Mouse (Mus musculus): ENCODE data around the gene Zfp872.
"Not testable (repeated sequence)": the region's sequence is repeated elsewhere in the genome, so short reads cannot be mapped to it uniquely, and the experiment has no call there.

The Zfp872 gene

DNA sequence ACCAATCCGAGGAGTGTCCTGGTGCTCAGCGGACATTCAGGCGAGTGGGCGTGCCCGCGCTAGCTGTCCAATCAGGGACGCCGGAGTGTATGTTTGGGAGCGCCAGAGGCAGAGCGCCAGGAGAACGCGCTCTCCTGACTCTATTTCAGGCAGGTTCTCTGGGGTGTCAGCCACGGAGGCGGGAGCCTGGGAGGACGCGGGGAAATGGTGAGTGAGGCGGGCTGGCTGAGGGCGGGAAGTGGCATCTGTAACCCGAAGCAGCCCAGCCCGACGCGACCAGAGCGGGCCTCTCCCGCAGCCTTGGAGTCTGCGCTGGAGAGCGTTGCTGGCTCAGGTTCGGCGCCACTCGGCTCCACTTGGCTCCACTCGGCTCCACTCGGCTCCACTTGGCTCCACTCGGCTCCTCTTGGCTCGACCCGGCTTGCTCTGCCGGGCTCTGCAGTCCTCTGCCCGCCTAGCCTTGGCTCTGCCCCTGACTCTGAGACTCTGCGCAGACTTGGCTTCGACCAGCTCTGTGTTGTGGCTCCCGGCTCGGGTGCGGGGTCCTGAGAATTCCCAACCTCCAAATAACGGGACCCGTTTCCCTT, at the start of gene Zfp872:
Gene Zfp872 (plus strand): TSS at position 66 of the 587 bp plus-strand sequence.
- in situ Hi-C loops (cut with MboI, MseI), result no loop called here

DNA sequence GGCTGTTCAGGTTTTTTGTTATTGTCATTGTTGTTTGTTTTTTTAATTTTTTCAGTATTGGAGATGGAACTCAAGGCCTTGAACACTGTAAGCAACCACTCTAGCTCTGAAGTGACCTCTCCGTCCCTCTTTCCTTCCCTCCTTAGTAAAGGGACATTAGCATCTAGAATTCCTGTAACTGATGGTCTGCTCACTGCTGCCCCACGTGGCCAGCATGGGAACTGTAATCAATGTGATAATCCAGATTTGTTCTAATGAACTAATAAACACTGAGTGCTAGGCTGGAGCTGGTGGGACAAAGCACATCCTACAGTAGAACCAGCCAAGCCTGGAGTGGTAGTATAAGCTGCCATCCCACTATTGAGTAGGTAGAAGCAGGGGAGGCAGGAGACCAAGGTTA, 49.4 kb upstream of the Zfp872 start:
- in situ Hi-C loops (cut with MboI, MseI), result no loop called here

DNA sequence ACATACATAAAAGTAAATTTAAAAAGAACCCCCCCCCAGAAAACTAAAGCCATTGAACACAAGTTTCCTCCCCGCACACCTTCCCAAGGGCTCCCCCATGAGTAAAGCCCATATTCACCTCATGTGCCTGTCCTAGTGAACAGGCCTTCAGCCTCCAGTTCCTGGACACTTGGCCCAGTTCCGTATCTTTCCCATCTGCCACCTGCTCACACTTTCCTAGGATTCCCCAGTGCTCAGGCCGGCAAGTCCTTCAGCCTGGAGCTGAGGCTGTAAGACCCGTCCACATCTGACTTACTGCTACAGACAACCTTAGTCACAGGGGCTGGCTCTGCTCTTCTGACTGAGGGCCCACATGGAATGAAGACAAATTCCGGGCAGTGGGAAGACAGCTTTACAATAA, 48.1 kb upstream of the Zfp872 start:
- in situ Hi-C loops (cut with MboI, MseI), result loop anchor here (5.0 kb wide), 1 partner anchor 162 kb away; no protein-coding TSS in a partner anchor

DNA sequence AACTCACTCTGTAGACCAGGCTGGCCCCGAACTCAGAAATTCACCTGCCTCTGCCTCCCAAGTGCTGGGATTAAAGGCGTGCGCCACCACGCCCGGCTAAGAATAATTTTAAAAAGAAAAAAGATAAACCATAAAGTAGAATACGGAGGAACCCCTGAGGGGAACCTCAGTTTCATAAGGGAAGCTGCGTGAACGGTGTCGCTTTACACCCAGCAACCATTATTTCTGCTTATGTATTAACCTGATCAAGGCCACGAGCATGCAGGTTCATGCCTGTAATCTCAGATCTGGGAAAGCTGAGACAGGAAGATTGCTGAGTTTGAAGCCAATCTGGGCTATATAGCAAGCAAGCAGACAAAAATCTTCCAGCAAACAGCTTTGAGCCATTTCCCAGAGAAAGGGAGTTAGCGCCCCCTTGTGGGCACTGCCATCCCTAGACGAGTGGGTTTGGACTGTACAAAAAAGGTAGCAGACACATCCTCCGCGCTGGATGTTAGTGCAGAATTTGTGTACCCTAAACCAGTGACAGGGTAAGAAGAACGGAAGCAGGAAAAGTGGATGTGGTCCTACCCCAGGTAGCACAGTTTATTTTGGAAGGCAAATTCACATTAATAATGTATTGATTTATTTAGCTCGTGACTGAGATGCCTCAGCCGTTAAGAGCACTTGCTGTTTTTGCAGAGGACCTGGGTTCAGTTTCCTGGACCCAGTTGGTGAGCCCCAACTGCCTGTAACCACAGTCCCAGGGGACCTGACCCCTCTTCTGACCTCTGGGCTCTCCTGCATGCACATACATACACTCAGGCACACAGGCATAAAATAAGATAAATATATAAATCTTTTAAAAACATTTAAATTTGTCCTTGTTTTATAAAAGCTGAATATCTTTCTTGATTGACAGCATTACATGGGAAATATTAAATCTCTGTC, 44.5 kb upstream of the Zfp872 start:
- in situ Hi-C loops (cut with MboI, MseI), result loop anchor here (5.0 kb wide), 1 partner anchor 166 kb away; no protein-coding TSS in a partner anchor

DNA sequence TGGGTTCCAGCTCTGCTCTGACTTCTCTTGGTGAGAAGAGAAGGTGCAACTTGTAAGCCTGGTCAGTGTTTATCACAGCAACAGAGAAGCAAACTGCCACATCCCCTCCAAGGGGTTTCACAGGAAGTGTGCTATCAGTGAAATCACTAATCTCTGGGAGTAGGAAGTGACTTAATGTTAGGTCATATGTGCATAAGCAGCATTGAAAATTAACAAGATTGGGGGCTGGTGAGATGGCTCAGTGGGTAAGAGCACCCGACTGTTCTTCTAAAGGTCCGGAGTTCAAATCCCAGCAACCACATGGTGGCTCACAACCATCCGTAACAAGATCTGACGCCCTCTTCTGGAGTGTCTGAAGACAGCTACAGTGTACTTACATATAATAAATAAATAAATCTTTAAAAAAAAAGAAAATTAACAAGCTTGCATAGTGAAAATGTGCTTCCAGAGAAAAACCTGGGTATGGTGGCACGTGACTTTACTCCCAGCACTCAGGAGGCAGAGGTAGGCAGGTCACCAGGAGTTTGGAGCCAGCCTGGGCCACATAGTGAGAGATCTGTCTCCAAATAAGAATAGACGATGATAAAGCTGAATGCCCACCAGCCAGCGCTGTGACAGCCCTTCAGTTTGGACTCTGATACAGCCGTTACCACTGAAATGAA, 43.5 kb upstream of the Zfp872 start:
- in situ Hi-C loops (cut with MboI, MseI), result loop anchor here (5.0 kb wide), 1 partner anchor 167 kb away; no protein-coding TSS in a partner anchor

DNA sequence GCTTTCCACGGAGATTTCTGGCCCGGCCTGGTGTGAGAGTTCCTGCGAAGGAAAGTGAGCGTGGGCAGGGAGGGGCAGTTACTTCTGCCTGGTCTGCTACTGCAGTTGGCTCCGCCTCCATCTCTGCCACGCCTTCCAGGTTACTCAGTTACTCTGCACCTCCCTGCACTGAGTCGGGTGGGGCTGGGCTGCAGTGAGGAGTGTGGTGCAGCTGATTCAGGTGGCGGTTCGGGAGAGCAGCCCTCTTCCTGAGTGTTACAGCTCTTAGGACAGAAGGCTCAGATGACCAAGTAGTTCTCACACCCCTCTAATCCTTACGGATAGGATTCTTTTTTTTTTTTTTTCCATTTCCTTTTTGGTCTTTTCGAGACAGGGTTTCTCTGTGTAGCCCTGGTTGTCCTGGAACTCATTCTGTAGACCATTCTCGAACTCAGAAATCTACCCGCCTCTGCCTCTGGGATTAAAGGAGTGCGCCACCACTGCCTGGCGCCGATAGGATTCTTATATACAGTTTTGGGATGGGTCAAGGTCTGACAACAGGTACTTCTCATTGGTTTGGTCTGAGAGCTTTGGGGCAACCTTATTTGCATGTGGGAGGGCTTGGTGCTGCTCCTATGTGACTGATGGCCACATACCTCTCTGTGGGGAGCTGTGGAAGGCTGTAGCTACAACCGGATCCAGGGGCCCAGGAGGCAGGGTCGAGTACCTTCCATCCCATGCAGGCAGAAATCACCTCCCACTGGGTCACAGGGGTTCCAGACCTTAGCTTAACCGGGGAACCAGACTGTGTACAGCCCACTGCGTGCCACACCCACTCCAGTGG, 38.3 kb upstream of the Zfp872 start:
- in situ Hi-C loops (cut with MboI, MseI), result loop anchor here (5.0 kb wide), 1 partner anchor 82 kb away; no protein-coding TSS in a partner anchor

DNA sequence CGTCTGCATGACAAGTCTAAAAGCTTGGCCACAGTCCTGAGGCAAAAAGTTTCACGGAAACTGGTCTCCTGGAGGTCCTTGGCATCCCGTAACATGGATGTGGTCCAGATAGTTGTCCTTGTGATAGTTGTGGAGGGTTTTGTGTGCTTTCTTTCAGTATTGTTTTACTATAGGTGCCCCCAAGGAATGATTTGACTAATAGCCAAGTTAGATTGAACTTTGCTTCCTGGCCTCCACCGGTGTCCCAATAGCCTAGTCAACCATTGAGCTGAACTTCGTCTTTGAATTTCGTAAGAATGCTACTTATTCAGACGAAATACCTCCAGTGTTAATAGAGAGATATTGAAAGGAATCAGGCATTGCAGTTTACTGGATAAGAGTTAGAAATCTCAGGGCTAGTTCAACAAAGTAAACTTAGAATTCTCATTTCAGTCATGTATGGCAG, 37.6 kb upstream of the Zfp872 start:
- in situ Hi-C loops (cut with MboI, MseI), result not testable (repeated sequence)

DNA sequence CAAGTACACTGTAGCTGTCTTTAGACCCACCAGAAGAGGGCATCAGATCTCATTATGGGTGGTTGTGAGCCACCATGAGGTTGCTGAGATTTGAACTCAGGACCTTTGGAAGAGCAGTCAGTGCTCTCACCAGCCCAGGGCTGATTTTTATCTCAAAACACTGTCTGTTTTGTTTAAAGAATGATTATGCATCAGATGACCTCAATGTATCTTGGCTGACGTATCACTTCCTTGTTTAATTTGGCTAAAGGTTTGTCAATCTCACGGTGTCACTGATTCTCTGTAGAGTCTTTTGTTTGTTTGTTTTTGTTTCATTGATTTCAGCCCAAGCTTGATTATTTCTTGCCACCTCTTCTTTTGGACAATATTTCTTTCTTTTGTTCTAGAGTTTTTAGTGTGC, 36.9 kb upstream of the Zfp872 start:
- in situ Hi-C loops (cut with MboI, MseI), result no loop called here

DNA sequence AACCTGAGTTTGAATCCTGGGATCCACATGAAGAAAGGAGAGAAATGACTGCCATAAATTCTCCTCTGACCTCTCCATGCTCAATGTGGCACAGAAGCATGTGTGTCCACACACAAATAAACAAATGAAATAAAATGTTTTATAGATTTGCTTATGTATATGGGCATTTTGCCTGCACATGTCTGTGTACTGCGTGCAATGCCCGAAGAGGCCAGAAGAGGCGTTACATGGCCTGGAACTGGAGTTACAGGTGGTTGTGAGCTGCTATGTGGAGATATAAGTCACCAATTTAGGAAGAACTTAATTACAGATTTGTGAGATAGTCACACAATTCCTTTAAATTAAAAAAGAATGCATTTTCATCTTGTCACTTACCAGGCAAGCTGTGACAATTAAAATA, 34.1 kb upstream of the Zfp872 start:
- in situ Hi-C loops (cut with MboI, MseI), result no loop called here

DNA sequence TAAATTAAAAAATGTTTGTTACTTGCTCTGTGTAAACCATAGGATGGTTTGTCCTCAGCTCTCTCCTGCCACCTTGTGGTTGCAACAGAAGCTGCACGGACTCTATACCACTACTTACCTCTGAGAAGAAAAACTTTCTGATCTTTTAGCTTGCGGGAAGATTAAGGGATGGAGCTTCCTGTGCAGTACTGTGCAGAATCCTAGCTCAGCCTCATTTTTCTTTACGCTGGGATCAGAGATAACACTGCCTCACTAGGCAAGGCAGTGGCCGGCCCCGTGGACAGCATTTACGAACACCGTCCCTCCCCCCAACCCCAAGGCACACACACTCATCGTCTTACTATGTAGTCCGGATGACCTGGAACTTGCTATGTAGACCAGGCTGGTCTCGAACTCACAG, 32.3 kb upstream of the Zfp872 start:
- in situ Hi-C loops (cut with MboI, MseI), result no loop called here

DNA sequence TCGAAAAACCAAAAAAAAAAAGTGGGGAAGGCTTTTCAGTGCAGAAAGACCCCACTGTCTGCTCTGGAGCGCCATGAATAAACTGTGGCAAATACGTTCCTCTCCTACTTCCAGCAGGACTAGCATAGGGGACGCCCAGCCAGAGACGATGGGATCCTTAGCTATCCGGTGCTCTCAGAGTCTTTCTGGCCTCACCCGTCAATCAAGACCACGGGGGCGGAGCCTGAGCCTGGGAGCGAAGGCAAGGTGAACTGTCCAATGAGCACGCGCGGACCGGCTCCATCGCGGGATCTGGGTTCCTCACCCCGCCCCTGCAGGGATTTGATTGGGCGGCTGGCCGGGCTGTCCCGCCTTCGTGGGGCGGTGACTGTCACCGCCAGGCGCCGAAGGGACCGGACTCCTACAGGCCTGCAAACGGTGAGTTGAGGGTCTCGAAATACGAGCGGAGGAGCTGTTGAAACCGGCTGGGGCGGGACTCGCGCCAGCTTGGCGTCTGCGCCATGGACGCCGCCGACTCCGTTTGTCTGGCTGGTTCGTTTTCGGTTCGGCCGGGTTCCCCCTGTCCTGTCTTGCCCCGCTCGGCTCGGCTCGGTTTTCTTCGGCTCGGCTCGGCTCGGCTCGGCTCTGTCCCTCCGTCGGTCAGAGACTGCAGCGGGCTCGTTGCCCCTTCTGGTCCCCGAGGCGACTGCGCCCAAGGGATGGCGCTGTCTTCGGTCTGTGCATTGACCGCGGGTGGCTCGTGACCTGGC, 31.2 kb upstream of the Zfp872 start, which contains the start of gene Pigyl:
Gene Pigyl (plus strand): TSS at position 350 of the 749 bp plus-strand sequence.
- in situ Hi-C loops (cut with MboI, MseI), result no loop called here

DNA sequence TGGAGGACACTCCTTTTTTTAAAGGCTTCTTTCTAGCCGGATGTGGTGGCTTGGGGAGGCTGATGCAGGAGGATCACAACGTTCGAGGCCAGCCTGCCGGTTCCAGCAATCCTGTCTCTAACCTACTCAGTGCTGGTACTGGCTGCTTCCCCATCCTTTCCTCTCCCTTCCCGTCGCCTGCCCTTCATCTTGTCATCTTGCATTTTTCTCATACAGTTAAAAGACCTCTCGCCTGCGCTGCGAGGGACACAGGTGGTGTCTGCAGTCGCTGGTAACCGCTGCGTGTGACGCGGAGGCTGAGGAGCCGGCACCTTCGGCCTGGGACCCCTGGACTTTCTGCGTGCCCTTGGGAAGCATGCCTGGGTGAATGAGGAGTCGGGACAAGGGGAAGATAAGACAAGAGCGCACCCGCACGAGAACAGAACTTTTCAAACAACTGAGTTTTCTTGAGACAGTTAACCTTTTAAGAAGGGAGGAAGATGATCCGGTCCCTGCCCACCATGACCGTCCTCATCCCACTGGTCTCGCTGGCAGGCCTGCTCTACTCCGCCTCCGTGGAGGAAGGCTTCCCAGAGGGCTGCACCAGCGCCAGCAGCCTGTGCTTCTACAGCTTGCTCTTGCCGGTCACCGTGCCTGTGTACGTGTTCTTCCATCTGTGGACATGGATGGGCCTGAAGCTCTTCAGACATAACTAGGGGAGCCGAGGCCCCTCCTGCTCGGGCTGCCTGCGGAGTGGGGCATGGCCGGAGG, 30.2 kb upstream of the Zfp872 start:
- in situ Hi-C loops (cut with MboI, MseI), result no loop called here

DNA sequence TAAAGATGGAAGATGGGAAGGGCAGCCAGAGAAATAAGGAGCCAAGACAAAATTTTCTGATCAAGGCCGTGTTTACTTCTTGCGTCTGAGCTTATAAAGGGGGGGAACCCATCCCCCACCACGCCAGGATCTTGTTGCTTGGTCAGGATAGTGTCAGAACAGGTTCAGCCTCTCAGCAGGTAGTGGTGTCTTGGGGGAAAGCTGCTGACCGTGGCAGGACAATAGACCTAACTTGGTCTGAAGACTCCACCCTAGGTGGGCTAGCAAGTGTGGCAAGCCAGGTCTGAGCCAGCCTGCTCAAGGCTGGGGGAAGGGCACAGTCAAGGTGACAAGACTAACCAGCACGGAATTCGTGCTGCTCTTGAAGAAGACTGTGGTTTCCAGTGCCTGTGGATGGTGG, 26.6 kb upstream of the Zfp872 start:
- in situ Hi-C loops (cut with MboI, MseI), result no loop called here

DNA sequence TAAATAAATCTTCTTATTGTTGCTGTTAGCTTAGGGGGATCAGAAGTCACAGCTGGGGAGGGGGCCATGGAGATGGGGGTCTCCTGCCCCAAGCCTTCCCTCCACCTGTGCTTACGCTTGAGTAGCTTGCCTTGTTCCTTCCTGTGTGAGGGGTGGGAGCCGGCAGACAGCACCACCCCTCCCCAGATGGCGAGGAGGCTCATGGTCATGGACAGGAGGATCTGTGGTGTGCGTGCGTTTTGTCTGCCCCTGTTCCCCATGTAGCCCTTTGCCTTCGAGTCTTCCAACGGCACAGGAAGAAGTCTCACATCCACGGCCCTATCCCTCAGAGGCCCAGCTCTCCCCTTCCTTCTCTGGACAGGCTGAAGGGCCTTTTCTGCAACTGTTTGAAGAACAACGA, 25.6 kb upstream of the Zfp872 start:
- in situ Hi-C loops (cut with MboI, MseI), result no loop called here

DNA sequence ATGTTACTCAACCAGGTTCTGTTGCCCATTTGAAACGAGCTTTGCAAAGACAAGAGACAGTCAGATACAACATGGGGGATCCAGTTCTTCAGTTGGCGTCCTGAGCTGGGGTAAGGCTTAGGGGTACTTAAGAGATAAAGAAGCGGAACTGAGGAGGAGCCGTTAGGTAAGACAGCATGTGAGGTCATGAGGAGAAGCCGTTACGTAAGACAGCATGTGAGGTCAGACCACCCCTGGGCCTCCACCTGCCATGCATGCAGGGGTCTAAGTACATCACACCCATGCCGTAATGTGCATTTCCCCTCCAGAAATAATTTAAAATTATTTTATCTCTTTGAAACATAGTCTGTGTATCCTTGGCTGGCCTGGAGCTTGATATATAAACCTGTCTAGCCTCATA, 25.0 kb upstream of the Zfp872 start:
- in situ Hi-C loops (cut with MboI, MseI), result no loop called here

DNA sequence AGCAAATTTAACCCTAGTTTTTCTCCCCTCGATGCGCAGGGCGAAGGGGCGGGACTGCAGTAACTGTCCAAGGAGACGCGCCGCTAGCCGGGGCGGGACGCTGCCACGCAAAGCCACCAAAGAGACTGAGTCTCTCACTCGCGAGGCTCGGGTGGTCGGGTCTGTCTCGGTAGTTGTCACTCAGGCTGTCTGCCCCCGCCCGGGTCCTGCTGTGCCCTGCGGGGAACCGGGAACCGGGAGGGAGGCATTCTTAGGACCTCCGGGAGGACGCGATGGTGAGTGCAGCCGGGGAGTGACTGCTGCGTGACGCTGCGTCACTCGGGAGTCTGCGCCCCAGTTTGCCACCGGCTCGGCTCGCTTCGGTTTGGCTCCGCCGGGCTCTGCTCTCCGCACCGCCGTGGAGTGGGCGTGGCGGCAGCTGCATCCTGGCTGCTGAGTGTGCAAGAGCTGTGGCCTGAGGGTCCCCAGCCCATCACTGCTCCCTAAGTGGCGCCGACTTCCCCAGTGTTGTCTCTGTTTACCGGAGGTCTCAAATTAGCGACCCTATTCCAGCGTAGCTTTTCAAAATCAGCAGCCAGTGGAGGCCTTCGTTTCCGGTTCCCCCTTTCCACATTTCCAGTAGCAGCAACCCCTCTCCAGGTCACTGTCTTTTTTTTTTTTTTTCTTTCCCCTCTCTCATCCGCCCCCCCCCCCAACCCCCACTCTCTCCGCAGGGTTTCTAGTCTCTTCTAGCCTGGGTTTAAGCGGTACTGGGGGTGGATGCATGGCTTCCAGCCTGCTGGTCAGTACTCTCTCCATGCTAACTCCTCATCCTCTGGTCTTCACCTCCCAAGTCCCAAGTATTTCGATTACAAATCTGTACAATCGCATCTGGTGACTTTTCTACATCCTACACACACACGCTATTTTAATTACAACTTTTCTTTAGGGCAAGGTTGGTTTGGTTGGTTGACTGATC, 22.9 kb upstream of the Zfp872 start:
- in situ Hi-C loops (cut with MboI, MseI), result no loop called here

DNA sequence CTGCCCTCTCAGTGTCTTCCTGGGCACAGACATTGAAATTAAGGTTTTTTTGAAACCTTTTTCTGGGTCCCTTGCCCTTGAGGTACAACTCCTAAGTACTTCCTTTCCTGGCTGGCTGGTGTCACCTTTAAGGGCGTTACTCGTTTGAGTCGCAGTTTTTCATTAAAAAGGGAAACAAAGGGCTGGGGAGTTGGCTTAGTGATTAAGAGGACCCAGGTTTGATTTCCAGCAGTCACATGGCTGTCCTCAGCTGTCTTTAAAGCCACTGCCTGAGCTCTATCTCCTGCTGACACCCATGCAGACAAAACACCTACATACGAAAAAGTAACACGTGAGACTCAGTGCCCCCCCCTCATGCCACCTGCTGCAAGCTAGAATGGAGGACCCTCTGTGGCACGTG, 21.9 kb upstream of the Zfp872 start:
- in situ Hi-C loops (cut with MboI, MseI), result no loop called here

DNA sequence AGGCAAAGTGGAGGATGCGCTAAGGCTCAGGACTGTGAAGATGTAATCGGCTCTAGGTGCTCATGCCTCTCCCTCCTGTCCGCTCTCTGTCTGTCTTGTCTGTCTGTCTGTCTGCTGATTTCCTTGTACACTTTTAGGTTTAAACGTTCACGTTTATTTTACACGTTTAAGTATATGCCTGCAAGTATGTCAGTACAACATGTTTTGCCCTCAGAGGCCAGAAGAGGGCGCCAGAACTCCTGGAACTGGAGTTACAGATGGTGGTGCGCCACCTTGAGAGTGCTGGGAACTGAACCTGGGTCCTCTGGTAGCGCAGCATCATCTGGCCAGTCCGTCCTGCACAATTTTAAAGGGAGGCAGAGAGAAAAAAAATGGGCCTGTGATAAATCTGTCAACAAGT, 21.2 kb upstream of the Zfp872 start:
- in situ Hi-C loops (cut with MboI, MseI), result no loop called here

DNA sequence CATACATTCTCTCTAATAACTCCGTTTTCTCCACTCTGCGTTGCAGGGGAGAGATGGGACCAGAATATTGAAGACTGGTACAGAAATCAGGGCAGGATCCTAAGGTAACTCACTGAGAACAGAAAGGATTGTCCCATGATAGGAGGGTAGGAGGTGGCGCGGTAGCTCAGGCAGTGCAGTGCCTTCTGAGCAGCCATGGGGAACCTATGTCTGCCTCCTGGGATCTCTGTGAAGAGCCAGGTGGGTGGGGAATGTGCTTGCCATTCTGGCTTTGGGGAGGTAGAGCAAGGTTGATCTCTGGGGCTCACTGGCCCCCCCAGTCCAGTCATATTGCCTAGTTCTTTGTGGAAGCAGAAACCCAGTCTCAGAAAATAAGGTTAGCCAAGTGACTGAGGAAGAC, 20.1 kb upstream of the Zfp872 start:
- in situ Hi-C loops (cut with MboI, MseI), result no loop called here

Measured in T-helper 1 cell (primary cell).